Mouse (Mus musculus) mouse trophoblast stem cell (cell line): Measurements from ENCODE around the gene Tgfbi.

ENCODE experiments used
- in situ Hi-C, 2 experiments: fragments of 300-500 bp; cut with MseI, MboI; formaldehyde crosslinking; loops; 2 replicates in 1 of 2; 3 replicates in 1 of 2; pipeline ENCODE4 v1.15.1; 2025

Gene Tgfbi

GRCm38 (mm10) chr13:56683306-56683705 lies 74.0 kb downstream of the Tgfbi start:
- in situ Hi-C loops: no loop called here
